Mouse (Mus musculus): ENCODE data around the gene Gm17409.

- TF ChIP-seq CTCF (IDR thresholded peaks at IDR 0.05; ENCODE audit: low read depth) (no peak), EP300 (optimal IDR thresholded peaks at IDR 0.05) (no peak)
These were observed 36.6 kb upstream of the Gm17409 start for GRCm38 (mm10) chr2:58433317-58433716.

All from stomach, postnatal 0 days (tissue).